Mouse (Mus musculus) forebrain, postnatal 0 days (tissue): ENCODE measurements at regions not wholly inside any gene's neighbourhood (a gene's known extent, or its start where the extent isn't known, plus 50 kb on each side); places are given as distances from the start of the nearest gene placed in this dataset.
"Not testable (repeated sequence)": the region's sequence is repeated elsewhere in the genome, so short reads cannot be mapped to it uniquely, and the experiment has no call there.

Source experiments
- ATAC-seq: fragments of 200-750 bp; cut with Nextera tagmentation; 2 replicates; pipeline ENCODE4 v1.8.0; 2017; ENCODE audit warnings: mild to moderate bottlenecking, moderate library complexity
- DNase-seq: peaks from one replicate; pipeline ENCODE4 v3.0.0-alpha.2; 2015
- H3K27ac ChIP-seq: fragments of 300-500 bp; sonication (generic); 2 replicates; pipeline ENCODE4 v1.5.1; 2014; ENCODE audit warnings: low read depth, mild to moderate bottlenecking, antibody characterized with exemption, low read length, moderate library complexity, mixed read lengths
- H3K27me3 ChIP-seq: fragments of 300-500 bp; sonication (generic); 2 replicates; pipeline ENCODE4 v1.6.1; 2014; ENCODE audit warnings: mild to moderate bottlenecking, low read length, mixed read lengths; ENCODE audit not compliant: insufficient read depth
- H3K36me3 ChIP-seq: fragments of 300-500 bp; sonication (generic); 2 replicates; pipeline ENCODE4 v1.6.1; 2014; ENCODE audit warnings: mild to moderate bottlenecking, moderate library complexity; ENCODE audit not compliant: insufficient read depth
- H3K4me1 ChIP-seq: fragments of 300-500 bp; sonication (generic); 2 replicates; pipeline ENCODE4 v1.6.1; 2014; ENCODE audit warnings: antibody characterized with exemption; ENCODE audit not compliant: insufficient read depth
- H3K4me2 ChIP-seq: fragments of 300-500 bp; sonication (generic); 2 replicates; pipeline ENCODE4 v1.6.1; 2014; ENCODE audit warnings: low read depth, mild to moderate bottlenecking, moderate library complexity
- H3K4me3 ChIP-seq: fragments of 300-500 bp; sonication (generic); 2 replicates; pipeline ENCODE4 v1.5.1; 2014; ENCODE audit warnings: low read depth, low read length, mixed read lengths
- H3K9ac ChIP-seq: fragments of 300-500 bp; sonication (generic); 2 replicates; pipeline ENCODE4 v1.6.1; 2014; ENCODE audit warnings: mild to moderate bottlenecking
- H3K9me3 ChIP-seq: fragments of 300-500 bp; sonication (generic); 2 replicates; pipeline ENCODE4 v1.6.1; 2016; ENCODE audit warnings: low read length
- CTCF ChIP-seq: sonication (generic); IDR thresholded peaks from 2 replicates; pipeline ENCODE4 v1.5.1; 2016; ENCODE audit warnings: antibody characterized with exemption, control low read depth, low read depth
- WGBS: fragments of 180-500 bp; shearing (Covaris S2); extraction: QIAGEN DNeasy Blood & Tissue Kit; methylation state at CpG from one replicate; pipeline ENCODE4 v1.1.7; 2014; 5-methylcytosine and 5-hydroxymethylcytosine counted together

DNA sequence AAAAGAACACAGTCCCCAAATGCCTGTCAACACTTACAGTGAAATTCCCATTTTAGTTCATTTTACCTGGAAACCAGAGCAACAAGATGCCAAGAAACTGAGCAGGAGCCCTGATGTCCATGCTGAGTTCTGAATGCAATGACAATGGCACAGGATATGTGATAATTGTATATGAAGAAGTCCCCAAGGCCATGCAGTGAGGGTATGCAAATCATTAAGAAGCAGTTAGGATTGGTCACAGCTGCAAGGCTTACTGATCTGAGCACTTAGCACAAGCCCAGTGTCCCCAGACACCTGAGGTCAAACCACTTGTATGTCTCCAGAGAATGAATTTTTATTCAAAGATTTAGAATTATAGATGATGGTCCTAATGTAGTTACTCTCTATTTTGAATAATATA is 419.0 kb upstream of the Tacstd2 start:
- not testable (repeated sequence) for H3K27ac ChIP-seq, H3K4me3 ChIP-seq, H3K4me2 ChIP-seq, DNase-seq, H3K9me3 ChIP-seq, H3K36me3 ChIP-seq, H3K9ac ChIP-seq, H3K4me1 ChIP-seq, H3K27me3 ChIP-seq, ATAC-seq

DNA sequence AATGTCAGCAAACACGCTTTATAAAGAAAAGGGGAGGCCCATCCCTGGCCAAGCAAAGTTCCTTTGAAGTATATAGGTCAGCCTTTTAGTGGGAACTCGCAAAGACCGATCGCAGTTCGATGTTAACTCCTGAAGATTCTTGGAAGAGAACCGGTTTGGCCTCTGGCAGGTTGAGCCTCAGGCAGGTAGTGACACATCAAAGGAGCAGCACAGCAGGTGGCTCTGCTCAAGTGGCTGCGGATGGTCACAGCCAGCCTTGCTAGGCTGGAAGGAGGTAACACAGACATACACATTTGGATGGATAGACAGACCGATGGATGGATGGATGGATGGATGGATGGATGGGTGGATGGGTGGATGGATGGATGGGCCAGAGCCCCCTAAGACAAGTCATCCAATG is 395.9 kb upstream of the Tacstd2 start:
- WGBS: 53% methylated on average over 8 of the region's 8 CpGs

DNA sequence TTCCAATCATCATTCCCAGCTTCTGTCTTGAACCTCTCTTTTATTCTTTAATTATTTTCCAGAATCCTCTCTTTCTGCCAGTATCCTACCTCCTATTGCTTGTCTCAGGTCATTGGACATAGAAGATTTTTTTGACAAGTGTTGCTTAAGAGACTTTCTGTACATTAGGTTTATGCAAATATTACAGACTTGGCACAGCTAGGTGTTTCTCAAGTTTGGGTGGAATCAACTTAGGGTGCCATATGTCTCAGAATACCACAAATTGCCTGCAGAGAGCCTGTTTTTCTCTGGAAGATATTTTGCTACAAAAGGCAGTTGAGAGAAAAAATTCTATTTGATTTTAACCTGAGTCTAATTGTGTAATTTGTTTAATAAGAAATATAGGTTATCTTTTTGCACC is 386.9 kb upstream of the Tacstd2 start:
- H3K4me1 ChIP-seq: no peaks in the 10 kb centered on the region
- no peaks in the 10 kb centered on the region for H3K36me3 ChIP-seq
- no peak for TF ChIP-seq CTCF
- no peak overlapping the region for H3K4me3 ChIP-seq
- no peaks in the 10 kb centered on the region for H3K9me3 ChIP-seq
- ATAC-seq (no peak), DNase-seq (no peak)
- no peak overlapping the region for H3K27ac ChIP-seq
- H3K27me3 ChIP-seq: no peaks in the 10 kb centered on the region
- H3K4me2 ChIP-seq: no peak overlapping the region
- H3K9ac ChIP-seq: no peak overlapping the region

More for the DNA sequence above, 395.9 kb upstream of the Tacstd2 start:
- not testable (repeated sequence) for H3K27ac ChIP-seq, H3K4me1 ChIP-seq, H3K4me3 ChIP-seq, H3K27me3 ChIP-seq, ATAC-seq, H3K9ac ChIP-seq, DNase-seq, H3K9me3 ChIP-seq, H3K4me2 ChIP-seq, H3K36me3 ChIP-seq

DNA sequence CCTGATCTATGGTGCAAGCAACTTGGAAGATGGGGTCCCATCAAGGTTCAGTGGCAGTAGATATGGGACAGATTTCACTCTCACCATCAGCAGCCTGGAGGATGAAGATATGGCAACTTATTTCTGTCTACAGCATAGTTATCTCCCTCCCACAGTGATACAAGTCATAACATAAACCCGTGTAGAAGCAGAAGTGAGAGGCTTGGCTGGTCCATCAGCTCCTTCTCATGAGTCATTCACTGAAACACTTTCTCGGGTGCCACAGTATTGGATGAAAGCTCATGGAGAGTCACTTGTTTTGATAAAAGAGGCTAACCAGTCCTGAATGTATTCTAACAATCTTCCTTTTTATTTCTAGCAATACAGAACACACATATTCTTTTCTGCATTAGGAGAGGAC is 378.3 kb upstream of the Tacstd2 start:
- H3K4me2 ChIP-seq: no peak overlapping the region
- 76% methylated on average over 2 of the region's 2 CpGs for WGBS

DNA sequence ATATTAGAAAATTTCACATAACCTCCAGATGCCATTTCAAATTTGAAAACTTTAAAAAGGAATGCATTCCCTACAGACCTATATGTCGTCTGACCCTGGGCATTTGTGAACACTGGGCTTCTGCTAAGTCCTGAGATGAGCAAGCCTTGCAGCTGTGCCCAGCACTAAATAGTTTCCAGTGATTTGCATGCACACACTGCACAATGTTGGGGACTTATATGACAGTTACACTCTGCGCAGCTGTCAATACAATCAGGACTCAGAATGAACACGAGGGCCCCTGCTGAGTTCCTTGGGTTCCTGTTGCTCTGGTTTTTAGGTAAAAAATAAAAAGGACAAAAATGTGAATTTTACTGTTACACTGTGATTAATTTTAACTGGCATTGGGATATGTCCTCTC is 377.7 kb upstream of the Tacstd2 start:
- Histone ChIP-seq H3K9me3 (no peaks in the 10 kb centered on the region), H3K27me3 (no peaks in the 10 kb centered on the region), H3K4me2 (no peak overlapping the region), H3K9ac (no peak overlapping the region), H3K4me3 (no peak overlapping the region), H3K4me1 (no peaks in the 10 kb centered on the region), H3K36me3 (no peaks in the 10 kb centered on the region), H3K27ac (no peak overlapping the region)
- DNase-seq (no peak), ATAC-seq (no peak)
- WGBS: 76% methylated on average over 3 of the region's 3 CpGs
- no peak for TF ChIP-seq CTCF

More for the DNA sequence above, 378.3 kb upstream of the Tacstd2 start:
- no peaks in the 10 kb centered on the region for H3K9me3 ChIP-seq
- no peak overlapping the region for H3K9ac ChIP-seq
- no peak for TF ChIP-seq CTCF
- DNase-seq (no peak), ATAC-seq (no peak)
- H3K36me3 ChIP-seq: no peaks in the 10 kb centered on the region
- no peak overlapping the region for H3K4me3 ChIP-seq
- no peak overlapping the region for H3K27ac ChIP-seq
- H3K27me3 ChIP-seq: no peaks in the 10 kb centered on the region
- H3K4me1 ChIP-seq: no peaks in the 10 kb centered on the region

DNA sequence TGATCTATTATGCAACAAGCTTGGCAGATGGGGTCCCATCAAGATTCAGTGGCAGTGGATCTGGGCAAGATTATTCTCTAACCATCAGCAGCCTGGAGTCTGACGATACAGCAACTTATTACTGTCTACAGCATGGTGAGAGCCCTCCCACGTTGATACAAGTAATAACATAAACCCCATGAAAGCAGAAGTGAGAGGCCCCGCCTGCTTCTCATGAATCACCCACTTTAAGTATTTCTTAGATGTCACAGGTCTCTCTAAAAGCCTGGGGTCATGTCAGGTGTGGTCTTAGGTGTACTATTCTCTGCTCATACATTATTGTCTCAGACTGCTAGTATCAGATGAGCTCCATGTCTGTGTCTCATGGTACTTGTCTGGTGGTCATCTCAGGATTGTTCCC is 360.9 kb upstream of the Tacstd2 start:
- H3K27ac ChIP-seq: no peak overlapping the region
- ATAC-seq (no peak), DNase-seq (no peak)
- 81% methylated on average over 3 of the region's 3 CpGs for WGBS
- no peak overlapping the region for H3K4me3 ChIP-seq
- TF ChIP-seq CTCF: no peak
- no peak overlapping the region for H3K9ac ChIP-seq
- H3K27me3 ChIP-seq: no peaks in the 10 kb centered on the region
- no peaks in the 10 kb centered on the region for H3K36me3 ChIP-seq
- H3K4me1 ChIP-seq: no peaks in the 10 kb centered on the region
- H3K9me3 ChIP-seq: no peaks in the 10 kb centered on the region
- no peak overlapping the region for H3K4me2 ChIP-seq

DNA sequence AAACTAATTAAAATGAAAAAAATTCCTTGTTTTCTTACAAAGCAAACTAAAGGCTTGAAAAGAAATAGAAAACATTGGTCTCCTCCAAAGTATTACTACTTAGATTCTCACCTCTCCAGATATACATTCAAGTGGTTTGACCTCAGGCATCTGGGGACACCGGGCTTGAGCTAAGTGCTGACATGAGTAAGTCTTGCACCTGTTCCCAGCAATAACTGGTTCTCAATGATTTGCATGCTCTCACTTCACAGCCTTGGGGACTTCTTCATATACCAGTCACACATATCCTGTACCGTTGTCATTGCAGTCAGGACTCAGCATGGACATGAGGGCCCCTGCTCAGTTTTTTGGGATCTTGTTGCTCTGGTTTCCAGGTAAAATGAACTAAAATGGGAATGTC is 360.3 kb upstream of the Tacstd2 start:
- DNase-seq (no peak), ATAC-seq (no peak)
- Histone ChIP-seq H3K4me2 (no peak overlapping the region), H3K4me1 (no peaks in the 10 kb centered on the region), H3K9ac (no peak overlapping the region), H3K36me3 (no peaks in the 10 kb centered on the region), H3K4me3 (no peak overlapping the region), H3K27ac (no peak overlapping the region), H3K27me3 (no peaks in the 10 kb centered on the region), H3K9me3 (no peaks in the 10 kb centered on the region)
- TF ChIP-seq CTCF: no peak
- WGBS: 93% methylated on average over 2 of the region's 2 CpGs

DNA sequence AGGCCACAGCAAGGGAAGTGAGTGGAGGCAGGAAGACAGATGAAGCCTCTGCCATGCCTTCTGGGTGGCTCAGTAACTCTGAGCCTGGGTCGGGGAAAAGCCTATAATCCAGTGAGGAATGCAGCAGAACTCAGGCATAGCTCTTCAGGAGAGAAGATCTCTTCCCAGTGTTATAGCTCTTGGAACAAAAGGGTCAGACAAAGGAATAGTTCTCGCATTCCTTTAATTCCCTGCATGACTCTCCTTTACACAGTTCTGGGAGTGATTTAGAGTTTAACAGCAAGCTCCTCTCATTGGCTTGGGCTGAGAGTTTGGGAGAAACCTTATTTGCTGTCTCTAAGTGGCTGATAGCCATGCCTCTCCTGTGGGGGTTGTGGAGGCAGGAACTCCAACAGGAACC is 352.0 kb upstream of the Tacstd2 start:
- H3K9ac ChIP-seq: no peak overlapping the region
- no peak overlapping the region for H3K4me3 ChIP-seq
- no peaks in the 10 kb centered on the region for H3K9me3 ChIP-seq
- no peaks in the 10 kb centered on the region for H3K36me3 ChIP-seq
- no peak for TF ChIP-seq CTCF
- H3K4me2 ChIP-seq: no peak overlapping the region
- DNase-seq: no peak
- no peak for ATAC-seq
- no peak overlapping the region for H3K27ac ChIP-seq
- 47% methylated on average over 2 of the region's 2 CpGs for WGBS
- H3K27me3 ChIP-seq: no peaks in the 10 kb centered on the region
- no peaks in the 10 kb centered on the region for H3K4me1 ChIP-seq
